Mouse (Mus musculus): Measurements from ENCODE around the gene Slc34a2.

The Slc34a2 gene

GRCm38 (mm10) chr5:53037781-53038180 is at the start of gene Slc34a2:
TSS of gene Slc34a2 (plus strand) at chr5:53038081.
- no peak for DNase-seq (ENCODE audit: low read depth, low spot score)

DNA sequence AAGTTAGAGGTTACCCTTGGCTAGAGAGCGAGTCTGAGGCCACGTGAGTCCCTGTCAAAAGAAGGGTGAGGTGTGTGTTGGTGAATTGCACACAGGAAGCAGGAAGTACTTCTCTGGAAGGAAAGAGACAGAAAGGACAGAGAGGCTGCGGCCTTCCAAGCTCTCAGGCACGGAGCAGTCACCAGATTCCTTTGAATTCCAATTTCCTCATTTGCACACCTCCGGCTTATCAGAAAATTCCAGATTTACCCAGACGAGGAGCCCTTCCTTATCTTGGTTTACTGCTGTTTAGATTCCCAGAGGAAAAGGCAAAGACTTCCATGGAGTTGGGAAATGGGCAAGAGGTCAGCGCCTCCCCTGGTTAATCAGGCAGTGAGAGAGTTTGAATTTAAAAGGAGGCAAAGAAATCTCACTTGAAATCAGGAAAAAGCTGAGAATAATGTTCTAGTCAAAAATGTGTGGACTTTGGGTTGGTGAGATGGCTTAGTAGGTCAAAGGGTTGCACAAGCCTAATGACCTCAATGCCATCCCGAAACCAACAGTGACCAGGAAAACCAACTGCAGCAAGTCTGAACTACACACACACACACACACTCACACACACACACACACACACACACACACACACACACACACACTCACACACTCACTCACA is 47.1 kb upstream of the Slc34a2 start:
- DNase-seq (ENCODE audit: low read depth, low spot score), result no peak

DNA sequence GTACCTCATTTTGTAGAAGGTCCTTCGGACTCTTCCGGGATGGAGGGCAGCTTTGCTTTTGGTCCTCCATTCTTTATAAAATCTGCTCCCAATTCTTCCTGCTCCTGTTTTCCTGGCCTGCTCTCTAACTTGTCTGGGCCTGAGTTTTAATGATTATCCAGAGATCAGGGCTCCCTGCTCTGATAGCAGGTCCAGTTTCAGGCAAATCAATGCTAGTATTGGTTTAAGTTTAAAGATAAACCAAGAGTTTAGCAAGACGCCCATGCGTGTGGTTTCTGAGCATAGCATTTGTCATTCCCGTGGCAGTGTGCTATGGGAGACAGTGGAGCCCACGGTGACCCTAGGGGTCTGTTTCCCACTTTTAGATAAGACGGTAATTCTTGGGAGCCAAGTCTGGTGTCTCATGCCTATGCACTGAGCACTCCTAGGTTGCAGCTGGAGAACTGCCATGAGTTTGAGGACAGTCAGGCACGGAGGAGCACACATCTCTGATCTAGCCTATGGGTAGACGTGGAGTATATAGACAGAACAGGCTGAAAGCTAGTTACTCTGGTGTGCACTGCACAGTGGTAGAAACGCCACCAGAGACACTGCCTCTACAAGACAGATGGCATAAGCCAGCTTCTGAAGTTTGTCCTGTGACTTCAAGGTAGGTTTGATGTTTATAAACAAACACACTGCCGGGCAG is 45.5 kb upstream of the Slc34a2 start:
- DNase-seq (ENCODE audit: low read depth, low spot score), result no peak

DNA sequence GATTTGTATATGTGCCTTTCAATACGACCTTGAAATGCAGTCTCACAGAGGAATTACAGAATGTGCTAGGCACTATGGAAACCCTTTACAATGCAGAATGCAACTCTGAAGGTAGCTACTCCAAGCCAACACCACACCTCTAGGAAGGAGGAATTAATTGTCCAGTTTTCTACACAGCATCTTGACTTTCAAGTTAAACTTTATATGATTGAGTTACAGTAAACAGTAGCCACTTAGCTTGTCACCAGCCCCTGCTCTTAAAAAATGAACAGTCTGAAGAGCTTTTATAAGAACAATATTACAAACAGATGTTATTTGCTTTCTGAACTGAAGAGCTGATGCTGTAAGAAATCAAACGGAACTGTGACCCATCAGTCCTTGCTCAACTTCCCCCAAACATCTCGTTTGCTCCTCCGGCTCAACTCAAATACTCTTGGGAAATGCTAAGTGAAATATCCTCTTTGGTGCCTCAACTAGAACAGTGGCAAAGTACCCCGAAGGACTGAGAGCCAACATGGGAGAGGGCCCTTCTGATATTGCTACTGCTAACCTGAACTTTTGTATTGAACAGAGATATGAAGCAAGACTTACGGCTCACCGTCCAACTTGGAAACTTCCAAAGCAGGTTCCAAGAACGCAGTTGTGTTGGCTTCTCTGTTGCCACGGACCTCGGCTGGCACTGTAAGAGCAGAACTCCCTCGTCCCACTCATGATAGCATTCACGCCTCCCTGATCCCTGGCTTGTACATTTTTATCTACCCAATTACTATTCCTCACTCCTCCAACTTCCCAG is 44.2 kb upstream of the Slc34a2 start:
- no peak for DNase-seq (ENCODE audit: low read depth, low spot score)

DNA sequence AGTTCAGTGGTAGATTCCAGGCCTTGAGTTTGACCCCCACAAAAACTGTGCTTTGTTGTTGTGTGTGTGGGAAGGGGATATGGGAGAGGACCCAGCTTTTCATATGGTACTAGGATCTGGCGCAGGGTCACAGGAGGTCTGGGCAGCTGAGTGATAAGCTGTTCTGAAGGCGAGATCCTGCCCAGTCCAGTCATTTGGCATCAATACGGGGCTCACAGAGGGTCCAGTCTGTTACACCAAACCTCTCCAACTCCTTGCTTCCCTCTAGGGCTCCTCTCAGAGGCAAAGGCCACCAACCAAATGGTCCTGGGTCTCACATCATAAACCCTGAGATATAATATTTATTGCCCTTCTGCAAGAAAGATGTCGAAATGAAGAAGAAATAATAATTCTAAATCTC is 42.4 kb upstream of the Slc34a2 start:
- no peak for DNase-seq (ENCODE audit: low read depth, low spot score)

- no peak for DNase-seq (ENCODE audit: low read depth, low spot score)
These were observed 41.7 kb upstream of the Slc34a2 start for GRCm38 (mm10) chr5:52996145-52996544.

DNA sequence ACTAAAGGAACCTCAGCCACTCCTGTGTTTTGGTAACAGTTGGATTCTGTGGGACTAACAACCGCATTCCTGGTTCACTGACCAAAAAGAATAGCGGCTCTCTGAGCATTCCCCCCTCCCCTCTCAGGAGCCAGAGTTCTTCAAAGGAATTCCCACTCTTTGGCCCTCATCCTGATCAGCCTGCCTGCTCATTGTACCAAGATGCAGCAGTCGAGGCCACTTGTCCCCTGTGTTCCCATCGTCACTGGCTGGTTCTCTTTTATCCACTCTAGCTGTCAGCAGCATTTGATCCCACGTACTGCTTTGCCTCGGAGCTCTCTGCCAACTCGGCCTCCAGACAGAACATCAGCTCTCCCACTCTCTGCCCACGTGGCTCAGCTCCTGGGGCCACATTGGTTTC is 41.3 kb upstream of the Slc34a2 start:
- DNase-seq (ENCODE audit: low read depth, low spot score), result no peak

DNA sequence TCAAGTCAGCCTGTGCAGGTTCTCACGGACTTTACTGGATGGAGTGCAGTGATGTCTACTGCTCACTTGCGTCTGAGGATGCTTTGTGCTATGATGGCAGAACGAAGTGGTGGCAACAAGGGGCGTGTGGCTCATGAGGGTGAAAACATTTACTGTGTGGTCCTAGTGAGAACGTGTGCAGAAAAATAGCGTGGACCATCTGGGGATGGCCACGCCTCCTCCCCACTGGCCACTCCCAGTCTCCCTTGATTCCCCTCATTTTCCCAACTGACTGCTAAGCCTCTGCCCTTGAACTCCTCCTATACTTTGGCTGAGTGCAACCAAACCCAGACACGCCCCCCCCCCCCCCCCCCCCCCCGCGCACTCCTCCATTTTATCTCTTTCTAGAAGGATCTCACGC is 40.8 kb upstream of the Slc34a2 start:
- DNase-seq (ENCODE audit: low read depth, low spot score), result no peak

GRCm38 (mm10) chr5:52998097-52998760 is 39.7 kb upstream of the Slc34a2 start:
- no peak for DNase-seq (ENCODE audit: low read depth, low spot score)

- DNase-seq (ENCODE audit: low read depth, low spot score), result no peak
These were observed 37.6 kb upstream of the Slc34a2 start for GRCm38 (mm10) chr5:53000169-53000872.

- DNase-seq (ENCODE audit: low read depth, low spot score), result no peak
These were observed 35.2 kb upstream of the Slc34a2 start for GRCm38 (mm10) chr5:53002599-53003203.

DNA sequence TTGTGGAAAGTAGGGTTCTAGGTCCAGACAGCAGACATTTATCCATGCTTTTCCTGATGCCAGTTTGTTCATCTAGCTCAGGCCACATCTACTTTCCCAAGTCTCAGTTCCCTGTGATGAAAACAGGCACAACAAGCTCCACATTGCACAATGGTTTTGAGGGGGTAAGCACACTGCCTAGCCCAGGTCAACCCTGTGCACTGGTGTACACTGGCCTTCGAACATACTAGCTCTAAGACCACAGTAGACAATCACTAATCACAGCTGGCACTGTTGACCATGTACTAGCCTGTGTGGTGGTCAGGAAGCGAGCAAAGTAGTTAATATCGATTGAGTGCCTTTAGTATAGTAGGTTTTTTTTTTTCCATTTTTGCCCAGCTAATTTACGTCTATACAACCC is 34.4 kb upstream of the Slc34a2 start:
- DNase-seq (ENCODE audit: low read depth, low spot score), result no peak

DNA sequence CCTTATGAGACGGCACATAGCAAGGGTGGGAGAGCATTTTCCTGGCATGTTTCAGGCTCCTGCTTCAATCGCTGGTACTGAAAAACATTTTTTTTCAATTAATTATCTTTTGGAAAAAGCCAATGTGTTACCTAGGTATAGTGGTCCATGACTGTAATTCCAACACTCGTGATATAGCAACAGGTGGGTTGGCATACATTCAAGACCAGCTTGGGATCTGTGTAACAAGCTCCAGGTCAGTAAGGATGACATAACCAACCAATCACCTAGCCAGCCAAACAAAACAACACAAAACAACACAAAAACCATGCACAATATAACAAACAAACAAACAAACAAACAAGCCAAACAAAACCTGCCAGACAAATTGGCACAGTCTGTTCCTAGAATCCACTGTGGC is 33.9 kb upstream of the Slc34a2 start:
- no peak for DNase-seq (ENCODE audit: low read depth, low spot score)

DNA sequence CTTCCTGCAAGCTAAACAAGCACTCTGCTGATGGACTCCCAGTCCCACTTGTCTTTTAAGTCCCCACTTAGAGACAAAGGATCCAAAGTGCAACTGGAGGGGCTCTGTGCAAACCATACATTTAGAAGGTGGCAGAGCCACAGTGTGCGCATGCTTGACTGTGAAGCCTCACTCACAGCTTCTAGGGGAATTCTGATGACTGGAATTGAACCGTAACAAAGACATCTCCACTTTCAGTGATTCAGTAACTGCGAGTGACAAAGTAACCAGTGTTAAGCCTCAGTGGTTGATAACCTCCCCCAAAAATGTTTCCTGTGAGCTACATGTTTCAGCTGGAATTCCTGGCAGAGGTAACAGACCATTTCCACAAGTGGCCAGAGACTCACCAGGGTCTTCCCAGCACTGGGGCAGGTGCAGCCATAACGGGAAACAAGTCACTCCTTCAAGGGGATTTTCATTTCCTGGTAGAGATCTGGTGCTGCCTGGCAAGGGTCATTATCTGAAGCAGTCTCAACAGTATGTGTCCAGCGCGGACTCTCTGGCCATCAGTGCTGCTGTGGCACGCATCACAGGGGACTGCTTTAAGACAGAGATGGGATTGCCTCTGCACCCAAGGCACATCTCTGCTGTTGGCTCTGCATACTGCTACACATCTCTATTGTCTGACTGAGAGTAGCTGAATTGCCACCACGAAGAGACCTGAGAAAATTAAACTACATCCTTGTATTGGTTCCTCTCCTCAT is 28.7 kb upstream of the Slc34a2 start:
- no peak for DNase-seq (ENCODE audit: low read depth, low spot score)

DNA sequence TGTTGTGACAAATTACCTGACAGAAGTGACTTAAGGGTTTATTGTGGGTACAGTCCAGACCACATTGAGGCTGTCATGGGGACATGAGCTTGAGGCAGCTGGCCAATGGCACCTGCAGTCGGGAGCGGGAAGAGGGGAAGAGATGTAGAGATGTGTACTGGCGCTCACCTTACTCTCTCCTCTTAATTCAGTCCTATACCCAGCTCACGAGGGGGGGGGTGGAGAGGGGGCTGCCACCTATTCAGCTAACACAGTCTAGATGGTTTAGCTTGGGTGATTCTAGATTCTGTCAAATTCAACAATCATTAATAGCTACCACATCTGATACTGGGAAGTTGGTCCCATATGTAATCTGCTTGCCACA is 28.1 kb upstream of the Slc34a2 start:
- DNase-seq (ENCODE audit: low read depth, low spot score), result no peak

DNA sequence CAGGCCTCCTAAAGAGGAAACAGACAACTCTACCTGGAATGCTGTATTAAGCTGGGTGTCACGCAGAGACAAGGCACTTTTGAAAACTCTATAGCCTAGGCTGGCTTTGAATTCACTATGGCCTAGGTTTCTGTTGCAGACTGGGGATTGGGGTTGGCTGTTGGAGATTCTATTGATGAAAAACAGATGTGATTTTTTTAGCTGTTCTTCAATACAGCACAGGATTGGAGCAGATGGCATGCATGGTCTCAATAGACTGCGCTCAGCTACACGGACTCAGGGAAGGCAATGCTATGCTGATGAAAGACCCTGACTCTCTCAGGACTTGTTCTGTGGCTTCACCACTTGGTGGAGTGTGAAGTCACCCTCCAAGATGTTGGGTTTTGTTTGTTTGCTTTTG is 26.6 kb upstream of the Slc34a2 start:
- no peak for DNase-seq (ENCODE audit: low read depth, low spot score)

- DNase-seq (ENCODE audit: low read depth, low spot score), result no peak
These were observed 21.3 kb upstream of the Slc34a2 start for GRCm38 (mm10) chr5:53016606-53017005.

- no peak for DNase-seq (ENCODE audit: low read depth, low spot score)
These were observed 19.6 kb upstream of the Slc34a2 start for GRCm38 (mm10) chr5:53018316-53018715.

- DNase-seq (ENCODE audit: low read depth, low spot score), result no peak
These were observed 14.4 kb upstream of the Slc34a2 start for GRCm38 (mm10) chr5:53023432-53023831.

DNA sequence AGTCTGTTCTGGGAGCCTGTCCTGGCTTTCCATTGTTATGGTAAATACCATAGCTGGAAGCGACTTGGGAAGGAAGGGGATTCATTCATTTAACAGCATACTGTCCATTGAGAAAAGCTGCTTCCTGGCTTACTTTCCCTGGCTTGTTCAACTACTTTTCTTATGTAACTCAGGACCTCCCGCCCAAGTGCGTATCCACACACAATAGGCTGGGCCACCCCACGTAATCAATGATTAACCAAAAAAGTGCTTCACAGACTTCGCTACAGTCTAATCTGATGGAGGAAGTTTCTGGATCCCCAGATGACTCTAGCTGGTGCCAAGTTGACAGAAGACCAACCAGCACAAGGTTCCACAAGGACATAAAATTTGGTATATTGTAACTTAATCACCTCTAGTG is 14.0 kb upstream of the Slc34a2 start:
- DNase-seq (ENCODE audit: low read depth, low spot score), result no peak
